Comparison of ENCODE assay signal across 28 mouse cellular contexts in genomic region chr16:50092318-50092717, GRCm38 (mm10).
"Had no signal": no experiment of that assay in that cellular context is flagged by ENCODE, and none has a peak within 500 bp of the region (broad histone marks: within the 10 kb centered on the region; RNA-seq: fewer than 3 reads in every experiment).

No protein-coding gene starts in this region.

- H3K4me2 ChIP-seq: embryonic facial prominence, embryonic 12.5 days; embryonic facial prominence, embryonic 13.5 days; embryonic facial prominence, embryonic 15.5 days; forebrain, embryonic 12.5 days; forebrain, embryonic 13.5 days; forebrain, embryonic 15.5 days had no signal

- H3K36me3 ChIP-seq: embryonic facial prominence, embryonic 10.5 days; embryonic facial prominence, embryonic 12.5 days; embryonic facial prominence, embryonic 13.5 days; embryonic facial prominence, embryonic 15.5 days; forebrain, embryonic 10.5 days; forebrain, embryonic 12.5 days; forebrain, embryonic 15.5 days had no signal

- H3K27ac ChIP-seq: embryonic facial prominence, embryonic 10.5 days; embryonic facial prominence, embryonic 12.5 days; embryonic facial prominence, embryonic 13.5 days; embryonic facial prominence, embryonic 15.5 days; forebrain, embryonic 10.5 days; forebrain, embryonic 12.5 days; forebrain, embryonic 13.5 days; forebrain, embryonic 15.5 days; gastrocnemius, adult 2 months had no signal

- DNase-seq: cerebellum, adult 18-20 months; cerebellum, adult 2 months; cerebellum, adult 8-10 months; cerebellum, adult 9-10 months; cerebellum, adult 9-11 months; cerebellum, postnatal 10 days; cerebellum, postnatal 14 days; cerebellum, postnatal 25 days; cerebellum, postnatal 36 days; embryo, embryonic 11 days; forebrain, postnatal 0 days; gastrocnemius, adult 2 months; gastrocnemius, postnatal 10 days; gastrocnemius, postnatal 14 days; gastrocnemius, postnatal 25 days; gastrocnemius, postnatal 36 days; heart, adult 11 months had no signal

- H3K4me3 ChIP-seq: embryonic facial prominence, embryonic 10.5 days; embryonic facial prominence, embryonic 12.5 days; embryonic facial prominence, embryonic 13.5 days; embryonic facial prominence, embryonic 15.5 days; erythroblast, embryonic 14.5 days; forebrain, embryonic 10.5 days; forebrain, embryonic 12.5 days; forebrain, embryonic 13.5 days; forebrain, embryonic 15.5 days; gastrocnemius, adult 2 months had no signal

- H3K27me3 ChIP-seq: embryonic facial prominence, embryonic 12.5 days; embryonic facial prominence, embryonic 13.5 days; embryonic facial prominence, embryonic 15.5 days; forebrain, embryonic 12.5 days; forebrain, embryonic 13.5 days; forebrain, embryonic 15.5 days had no signal

- H3K4me1 ChIP-seq: embryonic facial prominence, embryonic 10.5 days; embryonic facial prominence, embryonic 12.5 days; embryonic facial prominence, embryonic 13.5 days; embryonic facial prominence, embryonic 15.5 days; forebrain, embryonic 10.5 days; forebrain, embryonic 12.5 days; forebrain, embryonic 13.5 days; forebrain, embryonic 15.5 days had no signal

- H3K9me3 ChIP-seq: embryonic facial prominence, embryonic 10.5 days; embryonic facial prominence, embryonic 12.5 days; embryonic facial prominence, embryonic 13.5 days; embryonic facial prominence, embryonic 15.5 days; forebrain, embryonic 10.5 days; forebrain, embryonic 12.5 days; forebrain, embryonic 13.5 days; forebrain, embryonic 15.5 days had no signal

- ATAC-seq: forebrain, embryonic 13.5 days; forebrain, embryonic 14.5 days; forebrain, embryonic 15.5 days; forebrain, embryonic 16.5 days; forebrain, postnatal 0 days had no signal

- H3K9ac ChIP-seq: embryonic facial prominence, embryonic 12.5 days; embryonic facial prominence, embryonic 13.5 days; embryonic facial prominence, embryonic 15.5 days; forebrain, embryonic 12.5 days; forebrain, embryonic 13.5 days; forebrain, embryonic 15.5 days; forebrain, postnatal 0 days had no signal
